Mouse (Mus musculus) kidney, embryonic 14.5 days (tissue): Measurements from ENCODE around the gene Mmp23. TPM values are rescaled to one million over a fixed set of nuclear protein-coding genes. Genes with fewer than 3 reads are reported as not detected.
"Not testable (repeated sequence)": the region's sequence is repeated elsewhere in the genome, so short reads cannot be mapped to it uniquely, and the experiment has no call there.

ENCODE experiments used
- ATAC-seq: fragments of 200-750 bp; cut with Nextera tagmentation; 2 replicates; pipeline ENCODE4 v1.8.0; 2017; ENCODE audit warnings: moderate number of reproducible peaks, mild to moderate bottlenecking, moderate TSS enrichment, moderate library complexity; ENCODE audit not compliant: low FRiP score, low TSS enrichment
- H3K27ac ChIP-seq: fragments of 300-500 bp; sonication (generic); 2 replicates; pipeline ENCODE4 v1.5.1; 2014; ENCODE audit warnings: low read depth, mild to moderate bottlenecking, low read length, moderate library complexity, mixed read lengths
- H3K27me3 ChIP-seq: fragments of 300-500 bp; sonication (generic); 2 replicates; pipeline ENCODE4 v1.6.1; 2014; ENCODE audit warnings: mild to moderate bottlenecking, low read length; ENCODE audit not compliant: control insufficient read depth, insufficient read depth
- H3K36me3 ChIP-seq: fragments of 300-500 bp; sonication (generic); 2 replicates; pipeline ENCODE4 v1.6.1; 2014; ENCODE audit warnings: low read length, mixed read lengths; ENCODE audit not compliant: control insufficient read depth, insufficient read depth
- H3K4me1 ChIP-seq: fragments of 300-500 bp; sonication (generic); 2 replicates; pipeline ENCODE4 v1.6.1; 2014; ENCODE audit warnings: low read length, mixed read lengths; ENCODE audit not compliant: control insufficient read depth, insufficient read depth
- H3K4me2 ChIP-seq: fragments of 300-500 bp; sonication (generic); replicated peaks from 2 replicates; pipeline ENCODE4 v1.6.1; 2014; ENCODE audit warnings: low read depth, mild to moderate bottlenecking, low read length
- H3K4me3 ChIP-seq: fragments of 300-500 bp; sonication (generic); 2 replicates; pipeline ENCODE4 v1.5.1; 2014; ENCODE audit warnings: mild to moderate bottlenecking, low read length
- H3K9ac ChIP-seq: fragments of 300-500 bp; sonication (generic); 2 replicates; pipeline ENCODE4 v1.6.1; 2014; ENCODE audit warnings: low read depth, mild to moderate bottlenecking, low read length, moderate library complexity
- H3K9me3 ChIP-seq: fragments of 300-500 bp; sonication (generic); 2 replicates; pipeline ENCODE4 v1.6.1; 2016; ENCODE audit warnings: low read length; ENCODE audit not compliant: control insufficient read depth
- WGBS: fragments of 180-500 bp; shearing (Covaris S2); extraction: QIAGEN DNeasy Blood & Tissue Kit; methylation state at CpG from one replicate; pipeline ENCODE4 v1.1.7; 2014; 5-methylcytosine and 5-hydroxymethylcytosine counted together
- polyA plus RNA-seq: library from polyadenylated mRNA; unstranded; fragments of >200 nt; fragmentation: Nextera tagmentation; extraction: Ambion mirVana; gene quantifications from 2 replicates; pipeline ENCODE4 v1.2.1, GENCODE M21; 2014

The Mmp23 gene
- polyA plus RNA-seq, 1 experiment from 2014 or later, result 43.1 TPM

DNA sequence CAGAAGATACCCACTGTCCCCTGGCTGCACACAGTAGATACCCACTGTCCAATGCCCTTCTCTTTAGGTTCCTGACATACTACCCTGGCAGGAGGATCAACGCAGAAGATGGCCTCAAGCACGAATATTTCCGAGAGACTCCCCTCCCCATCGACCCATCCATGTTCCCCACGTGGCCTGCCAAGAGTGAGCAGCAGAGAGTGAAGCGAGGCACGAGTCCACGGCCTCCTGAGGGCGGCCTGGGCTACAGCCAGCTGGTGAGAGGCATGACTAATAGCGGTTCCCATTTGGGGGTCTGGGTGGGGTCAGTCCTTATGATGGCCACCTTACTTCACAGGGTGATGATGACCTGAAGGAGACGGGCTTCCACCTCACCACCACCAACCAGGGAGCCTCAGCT lies 3.8 kb downstream of the Mmp23 start:
- peaks cover 26% of the 10 kb centered on the region for H3K4me1 ChIP-seq
- no peak overlapping the region for H3K27ac ChIP-seq
- no peak overlapping the region for H3K4me2 ChIP-seq
- H3K9me3 ChIP-seq, result no peaks in the 10 kb centered on the region
- ATAC-seq, result no peak
- no peak overlapping the region for H3K4me3 ChIP-seq
- H3K27me3 ChIP-seq, result peaks cover 11% of the 10 kb centered on the region
- no peak overlapping the region for H3K9ac ChIP-seq
- H3K36me3 ChIP-seq, result peaks cover 54% of the 10 kb centered on the region
- WGBS, result 87% methylated on average over 11 of the region's 11 CpGs

DNA sequence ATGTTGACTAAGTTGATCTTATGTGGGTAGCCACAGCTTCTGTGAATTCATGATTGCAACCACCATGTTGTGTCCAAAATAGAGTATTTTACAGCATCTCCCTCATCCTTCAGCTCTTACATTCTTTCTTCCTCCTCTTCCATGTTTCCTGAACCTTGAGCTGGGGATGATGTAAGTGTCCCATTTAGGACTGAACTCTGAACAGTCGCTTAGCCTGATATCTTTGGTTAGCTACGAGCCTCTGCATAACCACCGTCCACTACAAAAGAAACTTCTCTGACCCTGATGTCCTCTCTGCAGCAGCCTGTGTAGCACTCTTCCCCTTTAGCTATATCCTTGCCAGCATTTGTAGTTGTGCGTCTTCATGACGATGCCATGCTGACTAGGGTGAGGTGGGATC lies 7.5 kb downstream of the Mmp23 start:
- H3K4me2 ChIP-seq, result no peak overlapping the region
- H3K4me1 ChIP-seq, result no peaks in the 10 kb centered on the region
- no peak for ATAC-seq
- H3K36me3 ChIP-seq, result peaks cover 78% of the 10 kb centered on the region
- H3K27ac ChIP-seq, result no peak overlapping the region
- H3K4me3 ChIP-seq, result no peak overlapping the region
- no peak overlapping the region for H3K9ac ChIP-seq
- H3K9me3 ChIP-seq, result no peaks in the 10 kb centered on the region
- 95% methylated on average over 5 of the region's 5 CpGs for WGBS
- H3K27me3 ChIP-seq, result no peaks in the 10 kb centered on the region

DNA sequence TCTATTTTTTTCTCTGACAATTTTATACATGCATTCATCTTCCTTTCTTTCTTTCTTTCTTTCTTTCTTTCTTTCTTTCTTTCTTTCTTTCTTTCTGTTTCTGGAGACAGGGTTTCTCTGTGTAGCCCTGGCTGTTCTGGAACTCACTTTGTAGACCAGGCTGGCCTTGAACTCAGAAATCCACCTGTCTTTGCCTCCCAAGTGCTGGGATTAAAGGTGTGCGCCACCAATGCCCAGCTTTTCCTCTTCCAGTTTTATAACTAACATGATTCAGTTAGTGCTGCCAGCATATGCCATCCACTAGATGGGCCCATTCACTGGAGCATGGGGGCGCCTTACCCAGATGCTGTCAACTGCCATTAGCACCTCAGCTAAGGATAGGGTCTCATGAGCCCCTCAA lies 7.9 kb downstream of the Mmp23 start, which contains the start of gene Gm10563:
Gene Gm10563, minus strand, starts transcription at position 101 of the 400 bp plus-strand sequence.
- not testable (repeated sequence) for H3K9ac ChIP-seq, H3K27ac ChIP-seq, H3K27me3 ChIP-seq, H3K4me3 ChIP-seq, ATAC-seq, H3K4me1 ChIP-seq, H3K4me2 ChIP-seq, H3K9me3 ChIP-seq
- 96% methylated on average over 2 of the region's 2 CpGs for WGBS
- peaks cover 78% of the 10 kb centered on the region for H3K36me3 ChIP-seq

DNA sequence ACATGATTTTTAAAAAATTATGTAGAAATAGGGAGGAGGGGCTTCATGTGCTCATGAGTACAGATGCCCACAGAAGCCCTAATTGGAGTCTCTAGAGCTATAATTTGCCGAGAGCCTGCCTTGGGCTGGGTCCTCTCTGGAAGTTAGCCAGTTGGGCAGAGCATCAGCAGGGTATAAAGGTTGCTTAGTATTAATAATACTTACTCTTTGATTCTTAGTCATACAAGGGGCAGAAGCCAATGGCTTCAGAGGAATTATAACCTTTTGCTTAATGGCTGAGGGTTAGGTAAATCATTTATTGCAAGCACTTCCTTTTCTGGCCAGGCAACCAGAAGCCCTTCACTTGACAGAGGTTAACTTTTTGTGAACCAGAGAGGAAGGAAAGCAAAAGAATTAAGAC lies 9.7 kb downstream of the Mmp23 start:
- Histone ChIP-seq H3K4me2 (no peak overlapping the region), H3K27ac (no peak overlapping the region), H3K9me3 (no peaks in the 10 kb centered on the region), H3K4me1 (no peaks in the 10 kb centered on the region), H3K9ac (no peak overlapping the region), H3K27me3 (no peaks in the 10 kb centered on the region), H3K36me3 (peaks cover 75% of the 10 kb centered on the region), H3K4me3 (no peak overlapping the region)
- ATAC-seq, result no peak
- WGBS, result 92% methylated on average over 1 of the region's 1 CpGs

DNA sequence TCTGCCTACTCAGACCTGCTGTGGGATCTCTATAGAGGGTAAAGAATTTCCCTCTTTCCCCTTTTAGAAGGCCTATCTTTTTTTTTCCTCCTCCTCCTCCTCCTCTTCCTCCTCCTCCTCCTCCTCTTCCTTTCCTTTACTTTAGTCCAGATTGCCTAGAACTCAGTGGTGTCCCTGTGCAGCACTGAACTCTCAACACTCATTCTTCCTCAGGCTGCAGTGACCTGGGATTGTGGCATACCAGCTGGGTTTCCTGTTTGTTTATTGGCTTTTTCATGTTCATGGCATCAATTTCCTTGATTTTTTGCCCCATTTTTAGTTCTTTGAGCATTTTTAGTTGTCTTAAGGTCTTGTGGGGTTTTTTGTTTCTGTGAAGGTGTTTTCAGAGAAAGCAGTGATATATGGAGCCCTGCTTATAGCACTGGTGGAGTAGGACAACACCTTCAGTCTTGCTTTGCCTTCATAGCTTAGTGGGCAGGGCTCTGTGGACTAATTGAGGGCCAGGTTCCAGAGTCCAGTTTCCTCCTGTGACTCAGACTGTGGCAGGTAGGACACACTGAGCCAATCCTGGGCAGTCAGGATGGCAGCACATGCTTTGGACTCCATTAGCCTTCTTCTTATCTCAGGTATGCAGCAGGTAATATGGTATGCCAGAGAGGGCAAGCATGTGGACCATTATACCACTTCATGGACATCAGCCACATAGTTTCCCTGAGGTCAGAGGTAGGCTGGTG lies 17.3 kb downstream of the Mmp23 start:
- Histone ChIP-seq H3K4me1 (no peaks in the 10 kb centered on the region), H3K27ac (no peak overlapping the region), H3K27me3 (no peaks in the 10 kb centered on the region), H3K36me3 (peaks cover 92% of the 10 kb centered on the region), H3K9me3 (no peaks in the 10 kb centered on the region), H3K4me2 (no peak overlapping the region), H3K9ac (no peak overlapping the region), H3K4me3 (no peak overlapping the region)
- no peak for ATAC-seq

DNA sequence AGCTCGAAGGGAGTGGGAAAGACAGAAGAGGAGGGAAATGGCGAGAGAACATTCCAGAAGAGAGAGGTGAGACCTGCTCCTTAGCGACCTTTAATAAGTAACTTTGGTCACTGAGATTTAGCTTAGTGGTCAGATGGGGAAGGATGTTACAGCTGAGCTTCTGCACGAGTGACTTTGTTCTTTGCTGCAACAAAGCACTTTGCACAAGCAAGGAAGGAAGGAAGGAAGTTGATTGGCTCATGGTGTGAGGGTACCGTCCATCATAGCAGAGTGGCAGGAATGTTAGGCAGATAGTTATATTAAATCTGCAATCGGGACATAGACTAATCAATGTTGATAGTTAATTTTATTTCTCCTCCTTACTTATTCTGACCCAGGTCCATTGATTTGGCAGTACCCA lies 22.9 kb downstream of the Mmp23 start:
- Histone ChIP-seq H3K4me2 (no peak overlapping the region), H3K4me1 (no peaks in the 10 kb centered on the region), H3K9ac (no peak overlapping the region), H3K9me3 (no peaks in the 10 kb centered on the region), H3K27ac (no peak overlapping the region), H3K4me3 (no peak overlapping the region), H3K36me3 (peaks cover 79% of the 10 kb centered on the region), H3K27me3 (no peaks in the 10 kb centered on the region)
- WGBS, result 92% methylated on average over 6 of the region's 6 CpGs
- ATAC-seq, result no peak

DNA sequence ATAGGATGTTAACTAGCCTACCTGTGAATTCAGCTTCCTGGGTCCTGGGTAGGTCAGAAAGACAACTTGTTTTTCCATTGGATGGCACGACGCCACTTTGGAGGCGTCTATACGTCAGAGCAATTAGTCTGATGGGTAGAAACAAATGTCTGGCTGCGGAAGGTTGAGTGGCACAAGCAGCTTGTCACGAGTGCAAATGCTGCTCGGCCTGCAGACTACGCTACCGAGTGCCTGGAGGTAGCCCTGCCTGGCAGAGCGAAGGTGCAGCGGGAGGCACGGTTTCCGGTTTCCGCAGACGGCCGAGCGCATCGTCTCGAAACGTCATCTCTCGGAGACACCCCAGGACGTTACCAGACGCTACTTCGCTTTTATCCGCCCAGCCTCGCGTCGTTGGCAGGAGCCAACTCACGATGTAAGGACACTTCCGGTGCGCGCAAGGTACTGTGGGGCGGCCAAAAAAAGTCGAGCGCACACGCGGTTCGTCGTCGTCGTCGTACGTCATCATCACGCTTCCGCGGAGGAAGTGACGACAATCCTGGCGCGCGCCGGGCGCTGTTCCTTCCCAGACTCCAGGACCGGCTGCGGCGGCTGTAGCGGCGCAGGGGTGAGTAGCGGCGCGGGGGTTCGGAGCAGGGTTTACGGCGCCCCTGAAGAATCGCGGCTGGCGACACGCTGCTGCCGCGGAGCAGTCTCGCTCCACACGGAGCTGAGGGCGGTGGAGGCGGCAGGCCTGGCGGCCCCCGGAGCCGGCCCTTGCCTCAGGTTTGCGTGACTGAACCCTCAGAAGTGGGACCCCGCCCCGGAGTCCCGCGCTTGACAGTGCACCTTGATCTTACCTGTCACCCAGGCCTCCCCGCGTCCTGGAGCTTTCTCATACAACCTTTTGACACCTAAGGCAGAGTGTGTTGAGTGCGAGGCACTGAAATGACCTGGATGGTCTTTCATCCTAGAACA lies 28.6 kb downstream of the Mmp23 start, which contains the start of gene Cdk11b:
Gene Cdk11b, plus strand, starts transcription at position 517 of the 954 bp plus-strand sequence.
- under 1% methylated on average over 84 of the region's 84 CpGs for WGBS
- H3K27ac ChIP-seq, result peak within 1 kb of the TSS; percentile 81
- peaks cover 6% of the 10 kb centered on the region for H3K4me1 ChIP-seq
- peak within 1 kb of the TSS; percentile 76 for H3K4me2 ChIP-seq
- peak within 1 kb of the TSS; percentile 83 for H3K9ac ChIP-seq
- peak within 1 kb of the TSS; percentile 84 for H3K4me3 ChIP-seq
- ATAC-seq, result peak; percentile 100
- H3K27me3 ChIP-seq, result no peaks in the 10 kb centered on the region
- no peaks in the 10 kb centered on the region for H3K9me3 ChIP-seq
- H3K36me3 ChIP-seq, result peaks cover 49% of the 10 kb centered on the region

DNA sequence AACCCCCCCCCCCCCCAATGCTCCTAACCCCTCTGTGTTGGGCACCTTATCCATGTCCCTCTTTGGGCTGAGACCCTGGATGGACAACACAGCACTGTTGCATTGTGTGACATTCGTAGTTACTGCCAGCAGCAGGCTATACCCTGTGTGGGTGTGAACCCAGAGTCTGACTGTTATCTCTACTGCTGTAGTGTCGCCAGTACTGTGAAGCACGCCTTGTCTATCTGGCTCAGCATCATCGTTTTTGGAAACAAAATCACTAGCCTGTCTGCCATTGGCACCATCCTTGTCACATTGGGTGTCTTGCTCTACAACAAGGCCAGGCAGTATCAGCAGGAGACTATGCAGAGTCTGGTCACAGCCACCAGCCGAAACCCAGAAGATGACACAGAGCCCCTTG lies 34.9 kb downstream of the Mmp23 start:
- Histone ChIP-seq H3K4me3 (no peak overlapping the region), H3K9me3 (no peaks in the 10 kb centered on the region), H3K27ac (no peak overlapping the region), H3K4me2 (no peak overlapping the region), H3K36me3 (peaks cover 69% of the 10 kb centered on the region), H3K27me3 (no peaks in the 10 kb centered on the region), H3K9ac (no peak overlapping the region), H3K4me1 (peaks cover under 1% of the 10 kb centered on the region)
- 93% methylated on average over 5 of the region's 5 CpGs for WGBS
- no peak for ATAC-seq

DNA sequence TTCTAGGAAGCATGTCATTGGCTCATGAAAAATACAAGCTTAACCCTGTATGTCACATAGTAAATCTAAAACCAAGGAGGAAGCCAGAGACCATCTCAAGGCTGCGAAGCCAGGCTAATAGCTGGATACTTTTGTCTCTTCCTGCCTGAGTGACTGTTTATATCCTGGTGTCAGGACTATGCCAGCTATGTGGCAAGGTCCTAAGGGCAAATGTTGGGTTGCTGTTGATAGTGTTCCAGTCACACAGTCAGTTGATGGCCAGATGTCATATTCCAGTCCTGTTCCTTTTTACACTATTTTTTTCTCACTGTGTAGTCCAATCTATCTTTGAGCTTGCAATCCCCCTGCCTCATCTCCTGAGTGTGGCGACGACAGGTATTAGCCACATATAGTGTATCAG lies 39.9 kb downstream of the Mmp23 start:
- no peak overlapping the region for H3K4me3 ChIP-seq
- no peak overlapping the region for H3K4me2 ChIP-seq
- no peak overlapping the region for H3K27ac ChIP-seq
- no peaks in the 10 kb centered on the region for H3K27me3 ChIP-seq
- no peak overlapping the region for H3K9ac ChIP-seq
- ATAC-seq, result no peak
- H3K36me3 ChIP-seq, result peaks cover 67% of the 10 kb centered on the region
- WGBS, result 94% methylated on average over 3 of the region's 3 CpGs
- no peaks in the 10 kb centered on the region for H3K4me1 ChIP-seq
- H3K9me3 ChIP-seq, result no peaks in the 10 kb centered on the region
